Mouse (Mus musculus): ENCODE results near the gene Shank1. TPM values are rescaled to one million over a fixed set of nuclear protein-coding genes. Genes with fewer than 3 reads are reported as not detected.

The Shank1 gene
- total and polyA plus RNA-seq, 3 experiments: 0.08 to 0.20 (median 0.11) TPM

GRCm38 (mm10) chr7:44341714-44342113, 31.7 kb downstream of the Shank1 start:
- peaks cover 33% of the 10 kb centered on the region for H3K27me3 ChIP-seq (ENCODE audit: insufficient read depth, low read length)
- no peak overlapping the region for H3K4me3 ChIP-seq (ENCODE audit: low read depth, low read length)
- DNase-seq (ENCODE audit: low spot score) (no peak), ATAC-seq (ENCODE audit: extremely low read depth, insufficient number of reproducible peaks, low FRiP score, poor library complexity, severe bottlenecking) (no peak)
- no peaks in the 10 kb centered on the region for H3K9me3 ChIP-seq (replicated peaks)
- H3K36me3 ChIP-seq (replicated peaks): no peaks in the 10 kb centered on the region
- TF ChIP-seq POLR2AphosphoS5 (IDR thresholded peaks at IDR 0.05; ENCODE audit: insufficient replicate concordance, low read depth, low read length): no peak
- TF ChIP-seq GATA2 (IDR thresholded peaks at IDR 0.05; ENCODE audit: borderline replicate concordance, low read depth, low read length): no peak
- TF ChIP-seq TAL1 (conservative IDR thresholded peaks at IDR 0.05; ENCODE audit: low read depth, low read length): no peak
- no peak for TF ChIP-seq GATA1 (IDR thresholded peaks at IDR 0.05; ENCODE audit: borderline replicate concordance, low read length)
- no peak for TF ChIP-seq CTCF (IDR thresholded peaks at IDR 0.05; ENCODE audit: low read depth, low read length)
- H3K4me1 ChIP-seq (ENCODE audit: insufficient read depth, low read depth, low read length): peaks cover 7% of the 10 kb centered on the region; the same call in 1 of the 2 replicates

GRCm38 (mm10) chr7:44343459-44344015, 33.5 kb downstream of the Shank1 start:
- TF ChIP-seq TAL1 (conservative IDR thresholded peaks at IDR 0.05; ENCODE audit: low read depth, low read length): no peak
- TF ChIP-seq GATA1 (IDR thresholded peaks at IDR 0.05; ENCODE audit: borderline replicate concordance, low read length): no peak
- no peak for TF ChIP-seq POLR2AphosphoS5 (IDR thresholded peaks at IDR 0.05; ENCODE audit: insufficient replicate concordance, low read depth, low read length)
- TF ChIP-seq GATA2 (IDR thresholded peaks at IDR 0.05; ENCODE audit: borderline replicate concordance, low read depth, low read length): no peak
- no peak for TF ChIP-seq CTCF (IDR thresholded peaks at IDR 0.05; ENCODE audit: low read depth, low read length)

GRCm38 (mm10) chr7:44344622-44345021, 34.6 kb downstream of the Shank1 start:
- H3K4me3 ChIP-seq (ENCODE audit: low read depth, low read length): peak overlapping the region; percentile 10; the same call in 1 of the 2 replicates
- H3K9me3 ChIP-seq (replicated peaks): no peaks in the 10 kb centered on the region
- DNase-seq (ENCODE audit: low spot score): no peak
- peaks cover 36% of the 10 kb centered on the region for H3K27me3 ChIP-seq (ENCODE audit: insufficient read depth, low read length)
- no peaks in the 10 kb centered on the region for H3K36me3 ChIP-seq (replicated peaks)
- no peak for ATAC-seq (ENCODE audit: extremely low read depth, insufficient number of reproducible peaks, low FRiP score, poor library complexity, severe bottlenecking)
- H3K4me1 ChIP-seq (ENCODE audit: insufficient read depth, low read depth, low read length): peaks cover 11% of the 10 kb centered on the region
- no peak for TF ChIP-seq CTCF (IDR thresholded peaks at IDR 0.05; ENCODE audit: low read depth, low read length)
- no peak for TF ChIP-seq TAL1 (conservative IDR thresholded peaks at IDR 0.05; ENCODE audit: low read depth, low read length)
- no peak for TF ChIP-seq GATA1 (IDR thresholded peaks at IDR 0.05; ENCODE audit: borderline replicate concordance, low read length)
- no peak for TF ChIP-seq GATA2 (IDR thresholded peaks at IDR 0.05; ENCODE audit: borderline replicate concordance, low read depth, low read length)
- no peak for TF ChIP-seq POLR2AphosphoS5 (IDR thresholded peaks at IDR 0.05; ENCODE audit: insufficient replicate concordance, low read depth, low read length)

More at GRCm38 (mm10) chr7:44343459-44344015, 33.5 kb downstream of the Shank1 start:
- Histone ChIP-seq H3K27me3 (ENCODE audit: insufficient read depth, low read length) (peaks cover 36% of the 10 kb centered on the region), H3K4me3 (ENCODE audit: low read depth, low read length) (no peak overlapping the region), H3K4me1 (ENCODE audit: insufficient read depth, low read depth, low read length) (peaks cover 7% of the 10 kb centered on the region; the same call in 1 of the 2 replicates), H3K9me3 (replicated peaks) (no peaks in the 10 kb centered on the region), H3K36me3 (replicated peaks) (no peaks in the 10 kb centered on the region)
- ATAC-seq (ENCODE audit: extremely low read depth, insufficient number of reproducible peaks, low FRiP score, poor library complexity, severe bottlenecking) (no peak), DNase-seq (ENCODE audit: low spot score) (no peak)

GRCm38 (mm10) chr7:44349043-44349442, 39.0 kb downstream of the Shank1 start:
- Histone ChIP-seq H3K9me3 (replicated peaks) (peaks cover 11% of the 10 kb centered on the region), H3K4me1 (ENCODE audit: insufficient read depth, low read depth, low read length) (peaks cover 11% of the 10 kb centered on the region), H3K27me3 (ENCODE audit: insufficient read depth, low read length) (peaks cover 27% of the 10 kb centered on the region), H3K36me3 (replicated peaks) (no peaks in the 10 kb centered on the region), H3K4me3 (ENCODE audit: low read depth, low read length) (no peak overlapping the region)
- no peak for ATAC-seq (ENCODE audit: extremely low read depth, insufficient number of reproducible peaks, low FRiP score, poor library complexity, severe bottlenecking)
- DNase-seq (ENCODE audit: low spot score): no peak
- TF ChIP-seq GATA1 (IDR thresholded peaks at IDR 0.05; ENCODE audit: borderline replicate concordance, low read length) (no peak), GATA2 (IDR thresholded peaks at IDR 0.05; ENCODE audit: borderline replicate concordance, low read depth, low read length) (no peak), CTCF (IDR thresholded peaks at IDR 0.05; ENCODE audit: low read depth, low read length) (no peak)

- Histone ChIP-seq H3K9me3 (replicated peaks) (peaks cover 11% of the 10 kb centered on the region), H3K4me3 (ENCODE audit: low read depth, low read length) (no peak overlapping the region), H3K36me3 (replicated peaks) (no peaks in the 10 kb centered on the region), H3K4me1 (ENCODE audit: insufficient read depth, low read depth, low read length) (peaks cover 9% of the 10 kb centered on the region), H3K27me3 (ENCODE audit: insufficient read depth, low read length) (peaks cover 24% of the 10 kb centered on the region)
- 0 out of 2 replicates have a peak, but pooled peaks have one; percentile 34 for ATAC-seq (ENCODE audit: extremely low read depth, insufficient number of reproducible peaks, low FRiP score, poor library complexity, severe bottlenecking)
- DNase-seq (ENCODE audit: low spot score): peak; percentile 74
- TF ChIP-seq CTCF (IDR thresholded peaks at IDR 0.05; ENCODE audit: low read depth, low read length) (peak; percentile 58; the same call in 1 of the 2 replicates), TAL1 (conservative IDR thresholded peaks at IDR 0.05; ENCODE audit: low read depth, low read length) (no peak)
These were observed 41.1 kb downstream of the Shank1 start for GRCm38 (mm10) chr7:44350957-44351711.

GRCm38 (mm10) chr7:44351881-44352749, 42.1 kb downstream of the Shank1 start:
- no peaks in the 10 kb centered on the region for H3K36me3 ChIP-seq (replicated peaks)
- H3K4me1 ChIP-seq (ENCODE audit: insufficient read depth, low read depth, low read length): peaks cover 13% of the 10 kb centered on the region
- ATAC-seq (ENCODE audit: extremely low read depth, insufficient number of reproducible peaks, low FRiP score, poor library complexity, severe bottlenecking) (no peak), DNase-seq (ENCODE audit: low spot score) (no peak)
- no peak overlapping the region; the same call in 1 of the 2 replicates for H3K4me3 ChIP-seq (ENCODE audit: low read depth, low read length)
- TF ChIP-seq GATA1 (IDR thresholded peaks at IDR 0.05; ENCODE audit: borderline replicate concordance, low read length): no peak
- no peak for TF ChIP-seq POLR2AphosphoS5 (IDR thresholded peaks at IDR 0.05; ENCODE audit: insufficient replicate concordance, low read depth, low read length)
- TF ChIP-seq GATA2 (IDR thresholded peaks at IDR 0.05; ENCODE audit: borderline replicate concordance, low read depth, low read length): no peak
- no peak for TF ChIP-seq TAL1 (conservative IDR thresholded peaks at IDR 0.05; ENCODE audit: low read depth, low read length)
- no peak for TF ChIP-seq CTCF (IDR thresholded peaks at IDR 0.05; ENCODE audit: low read depth, low read length)
- H3K9me3 ChIP-seq (replicated peaks): peaks cover 11% of the 10 kb centered on the region
- H3K27me3 ChIP-seq (ENCODE audit: insufficient read depth, low read length): peaks cover 29% of the 10 kb centered on the region

Data from G1E (cell line).